Mouse (Mus musculus) embryo, embryonic 10 days (tissue): Measurements from ENCODE around the gene Gm43518.

Source experiments
- DNase-seq: peaks from one replicate; pipeline ENCODE4 v3.0.0-alpha.2; 2015; ENCODE audit warnings: low spot score

Gm43518 gene

DNA sequence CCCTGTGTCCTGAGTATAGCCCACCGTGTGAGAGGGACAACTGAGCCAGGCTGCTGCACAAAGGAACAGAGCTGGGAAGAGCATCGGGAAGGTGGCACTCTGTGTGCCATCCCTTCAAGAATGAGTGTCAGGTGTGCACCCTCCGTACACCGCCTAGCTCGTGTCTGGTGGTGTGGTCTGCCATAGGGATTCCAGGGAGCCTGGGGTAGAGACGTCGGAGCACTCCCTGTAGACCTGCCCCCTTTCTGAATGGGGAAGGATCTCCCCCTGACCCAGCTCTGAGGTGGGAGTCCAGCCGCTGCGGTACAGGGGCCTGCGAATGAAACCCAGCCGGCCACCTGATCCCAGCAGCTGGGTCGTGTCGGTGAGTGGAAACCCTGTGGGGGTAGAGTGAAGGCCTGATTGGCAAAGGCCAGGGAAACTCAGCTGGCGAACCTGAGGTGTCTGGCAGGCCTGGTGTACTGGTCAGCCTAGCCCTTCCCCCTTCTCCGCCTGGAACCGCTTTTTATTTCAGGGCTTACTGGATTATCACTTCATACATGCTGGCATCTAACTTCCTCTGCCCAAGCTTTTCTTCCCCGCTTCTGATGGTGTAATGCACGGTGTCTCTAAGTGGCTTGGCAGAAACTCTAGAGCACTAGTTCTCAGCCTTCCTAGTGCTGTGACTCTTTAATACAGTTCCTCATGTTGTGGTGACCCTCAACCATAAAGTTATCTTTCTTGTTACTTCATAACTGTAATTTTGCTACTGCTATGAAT lies 52.2 kb downstream of the Gm43518 start:
- no peak for DNase-seq

DNA sequence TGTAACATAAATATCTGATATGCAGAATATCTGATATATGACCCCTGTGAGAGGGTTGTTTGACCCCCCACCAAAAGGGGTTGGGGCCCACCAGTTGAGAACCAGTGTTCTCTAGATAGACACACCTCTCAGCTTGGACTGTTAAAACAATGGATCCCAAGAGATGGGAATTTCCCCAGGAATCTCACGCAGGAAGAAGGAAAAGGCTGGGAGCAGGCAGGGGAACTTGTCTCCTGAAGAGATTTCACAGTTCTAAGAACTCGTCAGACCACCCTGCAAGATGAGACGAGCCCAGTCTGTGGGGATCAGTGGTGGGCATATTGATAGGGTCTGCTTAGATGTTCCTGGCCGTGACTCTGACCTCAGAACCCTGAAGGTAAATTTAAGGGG lies 52.8 kb downstream of the Gm43518 start:
- DNase-seq = no peak

DNA sequence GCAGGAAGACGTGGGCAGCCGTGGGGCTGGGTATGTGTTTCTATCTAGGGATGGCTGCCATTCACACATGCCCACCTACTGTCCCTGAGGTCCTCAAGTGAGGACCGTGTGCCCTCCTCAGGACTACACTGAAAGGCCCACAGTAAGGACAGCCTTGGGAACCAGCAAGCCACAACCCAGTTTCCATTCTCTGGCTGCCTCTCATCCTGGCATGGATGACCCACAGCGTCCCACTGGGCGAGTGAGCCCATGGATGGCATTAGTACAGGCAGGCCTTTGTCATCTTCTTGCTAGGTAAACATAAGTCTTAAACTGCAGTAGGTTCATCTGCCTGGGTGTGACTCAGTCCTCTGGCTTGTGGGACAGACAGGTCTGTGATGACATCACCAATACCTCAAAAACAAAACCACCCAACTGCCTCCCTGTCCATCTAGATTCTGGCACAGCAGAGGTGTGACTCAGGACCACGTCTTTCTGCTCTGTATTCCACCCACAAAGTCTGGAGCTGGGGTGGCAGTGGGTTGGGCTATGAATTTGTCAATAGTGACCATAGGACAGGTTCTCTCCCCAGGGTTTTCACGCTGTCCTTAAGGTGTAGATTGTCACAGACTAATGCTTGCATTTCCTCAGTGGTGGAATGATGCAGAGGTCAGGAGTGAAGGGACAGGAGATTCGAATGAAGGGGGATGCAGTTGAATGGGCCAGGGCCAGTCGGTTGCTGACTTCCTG lies 53.5 kb downstream of the Gm43518 start:
- no peak for DNase-seq

DNA sequence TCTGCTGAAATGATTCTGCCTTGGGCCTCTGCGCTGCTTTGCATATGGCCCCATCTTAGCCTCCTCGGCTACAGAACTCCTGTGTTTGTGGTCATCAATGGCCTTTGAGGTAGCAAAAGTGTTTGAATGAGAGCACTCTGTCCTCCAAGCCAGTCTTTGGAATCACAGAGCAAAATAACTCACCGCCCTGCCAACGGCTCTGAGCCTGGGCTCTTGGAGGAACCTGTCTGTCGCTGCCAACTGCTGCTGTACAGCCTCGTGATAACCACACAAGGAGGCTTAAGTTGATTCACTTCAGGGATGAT lies 54.0 kb downstream of the Gm43518 start:
- DNase-seq = no peak

DNA sequence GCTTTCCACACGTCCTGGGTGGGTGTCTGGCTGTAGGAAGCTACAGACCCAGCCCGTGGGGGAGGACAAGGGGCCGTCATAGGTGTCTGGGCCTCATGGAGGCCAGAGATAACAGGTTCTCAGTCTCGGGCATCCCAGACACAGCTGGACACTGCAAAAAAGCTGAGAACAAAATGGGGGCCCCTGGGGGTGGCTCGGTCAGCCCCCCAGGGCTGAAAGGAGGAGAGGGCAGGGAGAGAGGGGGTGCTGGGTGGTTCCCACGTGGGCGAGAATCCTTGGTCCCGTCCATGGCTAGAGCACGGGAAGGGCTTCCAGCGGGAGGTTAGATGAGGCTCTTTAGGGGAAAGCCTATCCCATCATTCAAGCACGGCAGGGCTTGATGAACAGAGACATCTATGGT lies 55.6 kb downstream of the Gm43518 start:
- no peak for DNase-seq

DNA sequence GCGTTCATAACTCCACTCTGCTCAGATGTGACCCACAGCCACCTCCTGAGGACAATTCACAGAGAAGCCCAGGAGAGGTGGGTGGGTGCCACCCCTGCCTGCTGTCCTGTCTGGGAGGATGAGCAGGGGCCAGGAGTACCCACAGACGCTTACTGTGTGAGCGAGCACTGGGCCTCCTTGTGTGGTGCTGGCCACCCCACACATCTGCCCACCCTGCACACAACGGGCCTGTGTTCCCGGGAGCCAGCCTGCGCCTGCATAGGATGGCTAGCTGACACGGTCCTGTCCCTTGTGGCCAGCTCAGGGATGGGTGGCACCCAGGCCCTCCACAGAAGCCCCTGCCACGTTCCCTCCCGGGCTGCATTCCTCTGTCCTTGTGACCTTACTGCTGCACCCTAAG lies 58.2 kb downstream of the Gm43518 start:
- DNase-seq = no peak

DNA sequence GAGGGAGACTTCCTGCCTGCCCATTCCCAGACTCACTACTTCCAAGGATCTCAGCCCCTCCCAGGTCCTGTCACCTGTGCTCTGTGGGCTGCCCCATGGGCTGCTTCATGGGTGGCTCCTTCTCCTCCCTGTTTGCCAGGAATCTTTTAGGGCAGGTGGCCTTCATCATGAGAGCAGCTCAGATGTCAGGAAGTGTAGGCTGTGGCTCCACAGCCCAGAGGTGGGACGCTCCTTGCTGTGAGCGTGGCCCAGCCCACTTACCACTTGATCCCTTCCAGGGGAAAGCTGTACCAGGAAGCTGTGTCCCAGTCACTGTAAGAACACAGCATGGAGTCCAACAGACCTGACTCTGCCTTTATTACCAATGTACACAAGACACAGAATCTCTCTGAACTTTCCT lies 59.7 kb downstream of the Gm43518 start:
- no peak for DNase-seq

DNA sequence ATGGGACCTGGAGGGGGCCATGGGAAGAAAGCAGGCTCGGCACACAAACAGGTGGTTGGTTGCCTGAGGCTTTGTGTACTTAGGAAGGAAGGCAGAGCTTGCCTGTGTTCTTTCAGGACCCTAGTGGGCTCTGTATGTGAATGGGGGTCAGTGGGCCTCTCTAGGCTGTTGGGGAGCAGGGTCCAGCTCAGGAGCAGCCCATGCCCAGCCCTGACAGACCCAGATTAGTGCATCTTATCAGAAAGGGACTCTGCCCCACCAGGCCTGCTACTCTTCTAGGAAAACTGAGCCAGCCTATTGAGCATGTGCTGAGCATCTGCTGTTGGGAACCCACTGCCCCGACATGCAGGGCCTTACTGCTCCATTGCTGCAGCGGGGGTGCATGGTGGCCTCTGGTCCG lies 60.3 kb downstream of the Gm43518 start:
- no peak for DNase-seq
